Mouse (Mus musculus) heart, embryonic 16.5 days (tissue): ENCODE measurements around the gene Abhd17b. TPM values are rescaled to one million over a fixed set of nuclear protein-coding genes. Genes with fewer than 3 reads are reported as not detected.

Source experiments
- ATAC-seq: fragments of 200-750 bp; cut with Nextera tagmentation; replicated peaks from 2 replicates; pipeline ENCODE4 v1.8.0; 2017; ENCODE audit warnings: moderate number of reproducible peaks; ENCODE audit not compliant: insufficient read depth, low FRiP score; ENCODE audit errors: extremely low read depth
- H3K27ac ChIP-seq: fragments of 300-500 bp; sonication (generic); 2 replicates; pipeline ENCODE4 v1.5.1; 2014; ENCODE audit warnings: mild to moderate bottlenecking, low read length, control low read depth, moderate library complexity
- H3K27me3 ChIP-seq: fragments of 300-500 bp; sonication (generic); 2 replicates; pipeline ENCODE4 v1.6.1; 2014; ENCODE audit warnings: low read length, mixed read lengths; ENCODE audit not compliant: control insufficient read depth, insufficient read depth
- H3K36me3 ChIP-seq: fragments of 300-500 bp; sonication (generic); 2 replicates; pipeline ENCODE4 v1.6.1; 2014; ENCODE audit not compliant: control insufficient read depth, insufficient read depth
- H3K4me1 ChIP-seq: fragments of 300-500 bp; sonication (generic); 2 replicates; pipeline ENCODE4 v1.6.1; 2014; ENCODE audit warnings: low read length, mixed read lengths; ENCODE audit not compliant: control insufficient read depth, insufficient read depth
- H3K4me2 ChIP-seq: fragments of 300-500 bp; sonication (generic); 2 replicates; pipeline ENCODE4 v1.6.1; 2014; ENCODE audit warnings: low read depth, mild to moderate bottlenecking, control low read depth, low read length
- H3K4me3 ChIP-seq: fragments of 300-500 bp; sonication (generic); 2 replicates; pipeline ENCODE4 v1.5.1; 2014; ENCODE audit warnings: mild to moderate bottlenecking, control low read depth, low read length
- H3K9ac ChIP-seq: fragments of 300-500 bp; sonication (generic); 2 replicates; pipeline ENCODE4 v1.6.1; 2014; ENCODE audit warnings: low read length, control low read depth
- H3K9me3 ChIP-seq: fragments of 300-500 bp; sonication (generic); replicated peaks from 2 replicates; pipeline ENCODE4 v1.6.1; 2016; ENCODE audit warnings: low read length; ENCODE audit not compliant: control insufficient read depth
- WGBS: fragments of 180-500 bp; shearing (Covaris S2); extraction: QIAGEN DNeasy Blood & Tissue Kit; methylation state at CpG from one replicate; pipeline ENCODE4 v1.1.7; 2014; 5-methylcytosine and 5-hydroxymethylcytosine counted together
- polyA plus RNA-seq: library from polyadenylated mRNA; unstranded; fragments of >200 nt; fragmentation: Nextera tagmentation; extraction: Ambion mirVana; gene quantifications from 2 replicates; pipeline ENCODE4 v1.2.1, GENCODE M21; 2015

Abhd17b gene
- polyA plus RNA-seq, 1 experiment from 2014 or later = 19.7 TPM

- ATAC-seq = no peak
- H3K4me3 ChIP-seq = no peak overlapping the region
- H3K9ac ChIP-seq = no peak overlapping the region
- no peaks in the 10 kb centered on the region for H3K36me3 ChIP-seq
- H3K4me2 ChIP-seq = no peak overlapping the region
- H3K27me3 ChIP-seq = no peaks in the 10 kb centered on the region
- H3K9me3 ChIP-seq = no peaks in the 10 kb centered on the region
- WGBS = 37% methylated on average over 5 of the region's 5 CpGs
- no peaks in the 10 kb centered on the region; the same call in 1 of the 2 replicates for H3K4me1 ChIP-seq
- no peak overlapping the region for H3K27ac ChIP-seq
Observed at GRCm38 (mm10) chr19:21734112-21734511, 81.1 kb downstream of the Abhd17b start.

Other genes starting within 250 kb of the Abhd17b start
- gene Gda, start 179.7 kb upstream of the Abhd17b start, polyA plus RNA-seq = 0.30 and 0.42 TPM in 2 replicates
- 38.9 and 43.0 TPM in 2 replicates for gene 1110059E24Rik, start 209 bp upstream of the Abhd17b start, polyA plus RNA-seq
- 36.4 and 40.1 TPM in 2 replicates for gene Cemip2, start 125.2 kb downstream of the Abhd17b start, polyA plus RNA-seq